Mouse (Mus musculus) Patski (cell line): ENCODE measurements around the gene Atf7. TPM values are rescaled to one million over a fixed set of nuclear protein-coding genes. Genes with fewer than 3 reads are reported as not detected.
"Not testable (repeated sequence)": the region's sequence is repeated elsewhere in the genome, so short reads cannot be mapped to it uniquely, and the experiment has no call there.

Source experiments
- ATAC-seq: fragments of 100-300 bp; one replicate; pipeline ENCODE4 v1.8.0; 2021
- CTCF ChIA-PET: fragments of 350-600 bp; sonication (Branson Sonifier 250); formaldehyde crosslinking; loops from one replicate; lab custom pipeline; 2022; ENCODE audit warnings: inconsistent platforms; lab: Charles Lee
- POLR2A ChIA-PET: fragments of 350-600 bp; sonication (Branson Sonifier 250); formaldehyde crosslinking; loops from one replicate; lab custom pipeline; 2022; ENCODE audit warnings: antibody characterized with exemption, inconsistent platforms; lab: Charles Lee
- DNase-seq: peaks from one replicate; pipeline ENCODE4 v3.0.0-alpha.2; 2011; ENCODE audit warnings: low read depth, low spot score
- H3K27me3 ChIP-seq: fragments of 371-371 bp; one replicate; pipeline ENCODE4 v1.5.1; 2021
- CTCF ChIP-seq: fragments of 100-300 bp; IDR thresholded peaks from one replicate; pipeline ENCODE4 v1.5.1; 2021
- in situ Hi-C: fragments of 300-500 bp; cut with MboI; formaldehyde crosslinking; loops from 3 replicates; pipeline ENCODE4 v1.11.1; 2018; ENCODE audit warnings: low pct_unique_long_range_greater_than_20kb, mixed read lengths
- polyA plus RNA-seq: library from polyadenylated mRNA; unstranded; gene quantifications from one replicate; pipeline ENCODE4 v1.2.3, GENCODE M21; 2021

Gene Atf7
- polyA plus RNA-seq, 1 experiment from 2014 or later: 39.9 TPM

DNA sequence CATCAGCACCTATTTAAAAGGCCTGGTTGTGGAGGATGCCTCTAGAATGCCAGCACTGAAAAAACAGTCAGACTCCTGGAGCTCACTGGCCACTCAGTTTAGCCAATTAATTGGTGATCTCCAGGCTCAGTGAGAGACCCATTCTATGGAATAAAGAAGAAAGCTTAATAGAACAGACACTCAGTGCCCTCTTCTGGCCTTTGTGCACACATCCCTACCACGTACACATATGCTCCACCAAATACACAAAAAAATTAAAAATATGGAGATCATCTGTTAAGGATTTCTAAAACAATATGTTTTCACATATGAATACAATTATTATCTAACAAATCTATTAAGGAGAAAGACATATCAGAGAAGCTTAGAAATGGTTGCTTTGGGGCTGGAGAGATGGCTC is 4.5 kb downstream of the Atf7 start:
- H3K27me3 ChIP-seq: no peaks in the 10 kb centered on the region
- CTCF ChIA-PET: interaction anchor here (0.7 to 1.5 kb wide), 2 partner anchors 29 to 32 kb away, joined by 3 read pairs; no protein-coding TSS in a partner anchor
- ATAC-seq (no peak), DNase-seq (no peak)
- TF ChIP-seq CTCF: no peak
- POLR2A ChIA-PET: interaction anchor here (0.6 kb wide), 1 partner anchor 626 kb away, joined by 3 read pairs; no protein-coding TSS in a partner anchor
- in situ Hi-C loops: no loop called here

DNA sequence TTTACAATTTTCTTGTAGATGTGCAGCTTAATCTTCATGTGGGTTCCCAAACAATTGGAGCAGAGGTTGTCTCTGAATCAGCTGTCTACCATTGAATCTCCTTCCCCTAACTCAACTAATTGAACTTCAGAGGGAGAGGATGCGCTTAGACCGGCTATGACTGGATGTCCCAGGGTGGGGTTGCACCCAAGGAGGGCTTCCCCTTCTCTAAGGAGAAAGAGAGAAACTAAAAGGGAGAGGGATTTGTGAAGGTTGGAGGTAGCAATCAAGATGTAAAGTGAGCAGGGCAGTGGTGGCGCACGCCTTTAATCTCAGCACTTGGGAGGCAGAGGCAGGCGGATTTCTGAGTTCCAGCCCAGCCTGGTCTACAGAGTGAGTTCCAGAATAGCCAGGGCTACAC is 5.8 kb downstream of the Atf7 start:
- no peaks in the 10 kb centered on the region for H3K27me3 ChIP-seq
- ATAC-seq: no peak
- in situ Hi-C loops: no loop called here
- ChIA-PET CTCF (interaction anchor here (1.6 kb wide), 1 partner anchor 10 kb away, joined by 4 read pairs; no protein-coding TSS in a partner anchor), POLR2A (no interaction called here)
- DNase-seq: no peak
- no peak for TF ChIP-seq CTCF

DNA sequence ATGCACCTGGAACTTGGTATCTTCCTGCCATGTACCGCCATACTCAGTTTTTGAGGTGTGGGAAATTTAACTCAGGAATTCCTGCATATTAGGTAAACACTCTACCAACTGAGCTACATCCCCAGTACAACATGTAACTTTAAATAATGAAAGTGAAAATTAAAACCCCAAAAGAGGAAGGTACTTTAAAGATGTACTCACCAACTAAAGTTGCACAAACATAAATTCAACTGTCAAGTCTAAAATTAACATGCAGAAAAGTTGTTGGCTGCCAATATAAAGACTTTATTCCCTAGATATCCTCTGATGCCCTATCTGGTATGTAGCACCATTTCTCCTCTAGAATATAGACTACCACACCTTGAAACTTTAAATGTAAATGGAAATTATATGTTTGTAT is 7.6 kb downstream of the Atf7 start:
- TF ChIP-seq CTCF: no peak
- ChIA-PET POLR2A (no interaction called here), CTCF (interaction anchor here (1.1 kb wide), 1 partner anchor 10 kb away, joined by 3 read pairs; no protein-coding TSS in a partner anchor)
- ATAC-seq (no peak), DNase-seq (no peak)
- in situ Hi-C loops: no loop called here
- H3K27me3 ChIP-seq: no peaks in the 10 kb centered on the region

DNA sequence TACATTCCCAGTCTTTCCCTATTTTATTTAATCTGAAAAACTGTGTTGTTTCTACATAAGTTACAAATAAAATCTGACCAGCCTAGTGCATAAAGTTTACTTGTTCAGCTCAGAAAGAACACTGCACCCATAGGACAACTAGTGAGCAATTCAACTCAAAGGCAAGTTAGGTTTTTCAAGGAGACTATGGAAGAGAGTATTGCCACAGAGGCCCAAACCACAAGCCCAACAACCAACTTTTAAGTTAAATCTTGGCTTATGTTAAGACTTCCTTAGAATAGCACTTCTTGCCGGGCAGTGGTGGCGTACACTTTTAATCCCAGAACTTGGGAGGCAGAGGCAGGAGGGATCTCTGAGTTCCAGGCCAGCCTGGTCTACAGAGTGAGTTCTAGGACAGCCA is 9.1 kb downstream of the Atf7 start:
- in situ Hi-C loops: no loop called here
- no peak for ATAC-seq
- ChIA-PET POLR2A (no interaction called here), CTCF (interaction anchor here (0.8 kb wide), 1 partner anchor 54 kb away, joined by 3 read pairs; no protein-coding TSS in a partner anchor)
- H3K27me3 ChIP-seq: no peaks in the 10 kb centered on the region
- no peak for DNase-seq
- no peak for TF ChIP-seq CTCF

DNA sequence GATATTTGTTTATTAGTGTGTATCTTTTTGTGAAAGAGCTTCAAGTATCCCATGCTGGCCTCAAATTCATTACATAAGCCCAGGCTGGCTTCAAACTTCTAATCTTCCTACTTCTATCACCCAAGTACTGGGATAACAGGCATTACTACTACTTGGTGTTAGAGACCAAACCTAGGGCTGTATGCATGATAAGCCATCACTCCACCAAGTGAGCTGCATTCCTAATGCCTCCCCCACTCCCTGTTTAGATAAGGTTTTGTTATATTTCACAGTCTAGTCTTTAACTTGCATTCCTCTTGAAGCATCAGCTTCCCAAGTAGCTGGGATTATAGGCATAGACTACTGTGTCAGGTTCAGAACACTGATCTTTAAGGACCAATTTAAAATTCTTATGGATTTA is 11.0 kb downstream of the Atf7 start:
- no peak for TF ChIP-seq CTCF
- no peak for DNase-seq
- CTCF ChIA-PET: interaction anchor here (0.8 to 1.0 kb wide), 2 partner anchors 27 to 43 kb away, joined by 4 read pairs; no protein-coding TSS in a partner anchor
- no peaks in the 10 kb centered on the region for H3K27me3 ChIP-seq
- no peak for ATAC-seq
- in situ Hi-C loops: no loop called here
- POLR2A ChIA-PET: no interaction called here

DNA sequence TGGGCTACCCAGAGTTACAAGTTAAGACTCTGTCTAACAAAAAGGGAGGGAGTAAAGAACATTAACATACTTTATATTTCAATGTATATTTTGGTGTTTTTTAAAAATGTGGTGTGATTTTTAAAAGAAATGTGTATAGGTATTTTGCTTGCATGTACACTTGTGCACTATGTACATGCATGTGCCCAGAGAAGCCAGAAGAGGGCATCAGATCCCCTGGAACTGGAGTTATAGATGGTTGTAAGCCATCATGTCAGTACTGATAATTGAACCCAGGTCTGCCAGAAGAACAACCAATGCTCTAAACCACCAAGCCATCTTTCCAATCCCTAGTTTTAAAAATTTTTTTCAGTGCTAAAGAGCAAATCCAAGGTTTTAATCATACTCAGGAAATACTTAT is 12.3 kb downstream of the Atf7 start:
- in situ Hi-C loops: no loop called here
- ATAC-seq: no peak

DNA sequence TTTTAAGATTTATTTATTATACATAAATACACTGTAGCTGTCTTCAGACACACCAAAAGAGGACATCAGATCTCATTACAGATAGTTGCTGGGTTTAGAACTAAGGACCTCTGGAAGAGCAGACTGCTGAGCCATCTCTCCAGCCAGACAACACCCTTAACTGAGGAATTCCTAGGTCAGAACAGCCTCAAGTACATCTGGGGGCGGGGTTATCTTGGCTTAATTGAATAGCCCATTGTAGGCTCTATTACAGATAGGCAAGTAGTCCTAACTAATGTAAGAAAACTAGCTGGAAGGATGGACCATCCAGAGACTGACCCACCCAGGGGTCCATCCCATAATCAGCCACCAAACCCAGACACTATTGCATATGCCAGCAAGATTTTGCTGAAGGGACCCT is 16.7 kb downstream of the Atf7 start:
- H3K27me3 ChIP-seq, ATAC-seq, in situ Hi-C loops, DNase-seq: not testable (repeated sequence)
- POLR2A ChIA-PET: interaction anchor here (0.6 kb wide), 1 partner anchor 25 kb away, joined by 7 read pairs; no protein-coding TSS in a partner anchor
- CTCF ChIA-PET: interaction anchor here (0.9 to 2.0 kb wide), 3 partner anchors 9 to 57 kb away, joined by 3 to 5 read pairs (median 4); no protein-coding TSS in a partner anchor

More for the DNA sequence above, 12.3 kb downstream of the Atf7 start:
- H3K27me3 ChIP-seq: no peaks in the 10 kb centered on the region
- POLR2A ChIA-PET: no interaction called here
- DNase-seq: no peak
- CTCF ChIA-PET: interaction anchor here (0.8 to 0.9 kb wide), 2 partner anchors 9 to 22 kb away, joined by 3 read pairs; no protein-coding TSS in a partner anchor
- peak; percentile 59 for TF ChIP-seq CTCF

DNA sequence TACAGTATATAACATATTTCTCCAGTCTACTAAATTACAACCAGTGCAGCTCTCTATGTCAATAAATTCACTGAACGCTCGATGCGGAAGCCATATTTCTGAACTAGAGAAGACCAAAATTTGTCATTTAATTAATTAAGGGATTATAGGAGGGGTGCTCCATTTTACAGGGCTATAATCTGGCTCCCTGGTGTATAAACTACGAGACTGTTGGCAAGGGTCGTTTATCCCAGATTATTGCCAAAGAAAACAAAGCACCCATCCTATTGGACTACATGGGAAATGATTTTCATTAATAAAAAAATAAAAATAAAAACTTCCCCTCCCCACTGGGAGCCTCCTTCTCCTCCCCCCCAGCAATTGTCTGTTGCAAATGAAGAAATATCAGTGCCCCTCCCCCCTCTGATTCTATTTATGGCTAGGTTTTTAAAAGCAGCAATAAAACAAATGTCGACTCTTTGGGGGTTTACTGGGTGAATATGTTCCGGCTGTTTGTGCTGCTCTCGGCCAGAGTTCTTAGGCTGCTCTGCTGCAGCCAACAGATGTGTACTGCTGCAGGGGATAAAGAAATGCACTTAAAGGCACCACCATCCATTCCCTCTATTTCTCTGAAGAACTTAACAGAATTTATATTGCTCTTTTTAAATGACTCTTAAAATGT is 31.1 kb downstream of the Atf7 start:
- no peak for DNase-seq
- no peak for ATAC-seq
- ChIA-PET POLR2A (no interaction called here), CTCF (interaction anchor here (1.4 kb wide), 1 partner anchor 15 kb away, joined by 5 read pairs; no protein-coding TSS in a partner anchor)
- in situ Hi-C loops: no loop called here
- H3K27me3 ChIP-seq: no peaks in the 10 kb centered on the region
- TF ChIP-seq CTCF: no peak

DNA sequence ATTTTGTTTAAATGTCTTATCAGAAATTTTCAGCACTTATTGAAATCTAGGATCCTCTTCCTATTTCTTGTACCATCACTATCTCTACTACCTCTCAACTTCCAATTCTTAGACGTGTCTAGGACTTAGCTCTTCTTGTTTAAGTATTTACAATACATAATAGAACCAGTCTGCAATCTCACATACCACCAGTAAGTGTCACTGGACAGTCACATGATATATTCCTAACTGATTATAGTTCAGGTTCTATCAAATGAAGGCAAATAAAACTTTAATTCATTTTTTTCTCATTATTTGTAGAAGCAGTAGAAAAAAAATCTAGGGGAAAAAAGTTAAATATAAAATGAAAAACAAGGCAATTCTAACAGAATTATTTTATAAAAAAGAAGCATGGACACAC is 32.6 kb downstream of the Atf7 start:
- no peaks in the 10 kb centered on the region for H3K27me3 ChIP-seq
- peak; percentile 16 for TF ChIP-seq CTCF
- in situ Hi-C loops: no loop called here
- ChIA-PET POLR2A (no interaction called here), CTCF (interaction anchor here (1.4 to 2.1 kb wide), 2 partner anchors 16 to 78 kb away, joined by 5 read pairs; no protein-coding TSS in a partner anchor)
- no peak for DNase-seq
- no peak for ATAC-seq

DNA sequence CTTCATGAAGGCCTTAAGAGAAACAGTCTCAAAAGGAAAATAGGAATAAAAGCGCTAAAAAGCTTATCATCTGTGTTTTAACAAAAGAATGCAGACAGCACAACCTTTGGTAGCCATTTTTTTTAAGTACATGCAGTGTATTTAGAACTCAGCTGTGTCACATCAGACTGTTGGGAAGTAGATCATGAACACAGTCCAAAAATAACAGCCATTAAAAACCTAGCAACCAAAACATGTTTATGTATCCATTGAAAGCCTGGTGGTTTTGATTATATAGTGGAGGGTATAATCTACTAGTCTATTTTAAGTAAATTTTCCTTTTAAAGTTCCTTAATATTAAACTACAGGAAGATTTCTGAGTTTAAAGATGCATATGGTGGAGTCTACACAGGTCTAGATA is 34.7 kb downstream of the Atf7 start:
- TF ChIP-seq CTCF: no peak
- no peak for ATAC-seq
- POLR2A ChIA-PET: no interaction called here

DNA sequence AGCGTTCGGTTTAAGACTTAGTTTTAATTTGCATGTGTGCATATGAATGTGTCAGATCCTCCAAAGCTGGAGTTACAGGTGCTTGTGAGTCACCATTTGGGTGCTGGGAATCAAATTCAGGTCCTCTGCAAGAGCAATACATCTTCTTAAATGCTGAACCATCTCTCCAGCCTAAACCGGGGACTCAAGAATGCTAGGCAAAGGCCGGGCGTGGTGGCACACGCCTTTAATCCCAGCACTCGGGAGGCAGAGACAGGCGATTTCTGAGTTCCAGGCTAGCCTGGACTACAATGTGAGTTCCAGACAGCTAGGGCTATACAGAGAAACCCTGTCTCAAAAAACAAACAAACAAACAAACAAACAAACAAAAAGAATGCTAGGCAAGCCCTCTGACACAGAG is 35.4 kb downstream of the Atf7 start:
- no peak for TF ChIP-seq CTCF
- H3K27me3 ChIP-seq: no peaks in the 10 kb centered on the region
- no peak for DNase-seq
- POLR2A ChIA-PET: no interaction called here
- CTCF ChIA-PET: no interaction called here
- in situ Hi-C loops: no loop called here
- ATAC-seq: no peak

More for the DNA sequence above, 34.7 kb downstream of the Atf7 start:
- CTCF ChIA-PET: interaction anchor here (1.3 kb wide), 1 partner anchor 30 kb away, joined by 3 read pairs; no protein-coding TSS in a partner anchor
- in situ Hi-C loops: no loop called here
- H3K27me3 ChIP-seq: no peaks in the 10 kb centered on the region
- DNase-seq: no peak
